Mouse (Mus musculus) frontal cortex, postnatal 25 days (tissue): ENCODE measurements around the gene Sema5b.
A peak's percentile ranks its signal among the peaks of the same experiment; 100 is the strongest.

Experiments used
- DNase-seq, 2 experiments: peaks; one replicate each; pipeline ENCODE4 v3.0.0; 2022; ENCODE audit warnings: low spot score in 2 of 2

The Sema5b gene

DNA sequence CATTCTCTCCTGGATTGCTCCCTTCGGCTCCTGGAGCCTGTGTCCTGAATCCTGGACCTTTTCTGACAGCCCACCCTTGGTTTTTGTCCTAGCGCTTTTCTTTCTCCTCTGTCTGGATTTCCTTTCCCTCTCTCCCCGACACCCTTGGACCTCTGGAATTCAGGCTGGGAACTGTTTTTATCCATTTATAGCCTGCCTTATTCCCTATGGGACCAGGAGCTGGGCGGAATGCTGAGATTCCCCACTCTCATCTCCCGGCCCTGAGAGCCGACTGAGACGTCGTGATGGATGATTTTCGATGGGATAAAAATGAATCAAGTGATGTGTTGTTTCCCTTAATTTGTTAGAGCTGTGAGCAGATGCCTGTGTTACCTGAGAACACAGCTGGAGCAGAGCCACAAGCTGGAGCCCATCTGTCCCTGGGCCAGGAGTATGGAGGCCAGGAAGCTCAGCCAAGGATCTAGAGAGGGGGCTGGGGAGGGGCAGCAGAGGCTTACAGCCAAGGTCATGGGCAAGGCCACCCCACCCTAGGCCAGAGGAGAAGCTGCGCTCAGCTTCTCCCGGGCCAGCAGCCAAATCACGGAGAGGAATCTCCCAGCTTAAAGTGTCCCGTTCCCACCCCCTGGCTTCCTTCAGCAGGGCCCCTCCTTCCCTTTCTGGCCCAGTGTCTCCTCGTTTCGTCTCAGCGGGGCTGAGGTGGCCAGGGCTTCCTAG lies 89.7 kb downstream of the Sema5b start:
- no peak for DNase-seq

GRCm38 (mm10) chr16:35633058-35633457 lies 92.1 kb downstream of the Sema5b start:
- DNase-seq = no peak

GRCm38 (mm10) chr16:35634971-35635370 lies 94.0 kb downstream of the Sema5b start:
- DNase-seq = no peak

GRCm38 (mm10) chr16:35639505-35639904 lies 98.6 kb downstream of the Sema5b start:
- DNase-seq = no peak

GRCm38 (mm10) chr16:35648862-35649261 lies 107.9 kb downstream of the Sema5b start:
- no peak for DNase-seq

- DNase-seq = no peak
Measured at GRCm38 (mm10) chr16:35652206-35652605, 111.3 kb downstream of the Sema5b start.

GRCm38 (mm10) chr16:35652706-35653105 lies 111.8 kb downstream of the Sema5b start:
- no peak for DNase-seq

DNA sequence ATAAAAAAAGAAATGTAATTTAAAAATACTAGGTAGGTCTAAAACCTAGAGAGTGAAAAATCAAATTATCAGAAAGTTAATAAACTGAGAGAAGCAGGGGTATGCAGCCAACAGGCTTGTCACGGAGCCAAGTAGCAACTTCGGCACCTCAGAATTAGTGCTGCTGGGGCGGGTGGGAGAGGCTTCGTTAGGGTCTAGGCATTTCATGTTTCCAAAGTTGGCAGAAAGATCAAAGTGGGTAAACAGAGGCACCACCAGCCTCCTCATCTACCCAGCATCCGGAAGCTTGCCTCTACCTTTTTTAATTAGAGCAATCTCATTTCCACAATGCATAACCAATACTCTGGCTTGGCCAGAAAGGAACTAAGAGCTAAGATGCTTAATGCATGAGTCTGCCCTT lies 113.0 kb downstream of the Sema5b start:
- no peak for DNase-seq

- no peak for DNase-seq
Measured at GRCm38 (mm10) chr16:35660222-35660621, 119.3 kb downstream of the Sema5b start.

DNA sequence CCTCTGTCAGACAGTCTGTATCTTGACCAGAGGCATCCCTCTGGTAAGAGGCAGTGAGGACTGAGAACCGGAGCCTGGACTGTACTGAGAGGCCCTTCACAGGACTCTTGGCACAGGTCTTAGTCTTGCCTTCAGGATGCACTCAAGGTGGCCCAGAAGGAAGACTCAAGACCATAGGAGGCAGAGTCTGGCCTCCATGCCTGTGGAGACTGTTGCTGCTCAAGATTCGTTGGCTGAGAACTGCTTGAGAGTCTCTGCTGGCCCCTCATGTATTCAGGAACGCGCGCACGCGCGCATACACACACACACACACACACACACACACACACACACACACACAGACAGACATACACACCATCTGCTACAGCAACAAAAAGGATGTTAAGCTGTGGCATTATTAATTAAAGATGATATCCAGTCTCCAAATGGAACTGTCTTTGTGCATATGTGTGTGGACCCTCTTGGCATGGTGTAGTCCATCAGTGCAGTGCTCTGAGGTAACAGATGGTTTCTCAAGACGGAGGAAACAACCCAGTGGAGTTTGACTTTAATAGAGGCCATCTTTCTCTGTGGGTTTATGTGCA lies 123.0 kb downstream of the Sema5b start:
- DNase-seq = no peak

GRCm38 (mm10) chr16:35664847-35665246 lies 123.9 kb downstream of the Sema5b start:
- no peak for DNase-seq

DNA sequence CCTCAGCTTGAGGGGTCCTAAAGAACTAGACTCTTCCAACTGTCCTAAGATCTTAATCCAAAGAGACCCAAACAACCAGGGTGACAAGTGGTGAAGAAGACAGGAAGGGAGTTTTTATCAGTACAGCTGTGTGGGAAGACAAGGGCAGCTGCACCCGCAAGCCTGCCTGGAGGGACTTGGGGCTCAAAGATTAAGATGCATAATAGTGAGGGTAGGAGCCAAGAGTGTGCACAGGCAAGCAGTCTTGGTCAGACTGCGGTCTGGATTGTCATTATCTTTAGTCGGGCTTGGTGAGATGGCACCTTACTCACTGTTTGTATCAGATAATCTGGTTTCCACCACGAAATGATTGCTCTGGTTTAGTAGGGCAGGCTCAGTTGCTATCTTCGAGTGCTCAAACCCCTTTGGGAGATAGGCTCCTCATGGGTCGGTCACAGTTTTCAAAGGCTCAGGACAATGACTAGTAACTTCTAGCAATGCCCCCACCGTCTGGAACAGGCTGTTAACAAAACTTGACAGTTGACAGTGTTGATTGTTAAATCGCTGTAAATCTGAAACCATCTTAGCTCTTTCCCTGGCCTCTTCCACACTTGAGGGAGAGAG lies 136.7 kb downstream of the Sema5b start:
- DNase-seq = no peak

DNA sequence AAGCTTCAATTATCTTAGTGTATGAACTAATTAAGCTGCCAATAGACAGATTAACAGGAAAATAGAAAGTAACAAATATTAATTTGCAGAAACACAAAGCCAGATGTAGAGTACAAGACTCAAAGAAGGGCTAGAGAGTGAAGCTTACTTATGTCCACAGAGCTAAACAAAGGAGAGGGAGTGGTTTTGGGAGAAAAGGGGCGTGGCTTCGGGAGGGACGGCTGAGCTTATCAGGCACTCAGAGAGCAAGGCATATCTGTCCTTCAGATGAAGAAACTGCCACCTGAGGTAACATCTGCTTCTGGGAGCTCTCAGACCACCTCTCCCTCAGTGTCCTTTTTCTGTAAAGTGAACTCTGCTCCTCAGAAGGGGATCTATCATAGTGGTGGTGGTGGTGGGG lies 137.5 kb downstream of the Sema5b start:
- no peak for DNase-seq

DNA sequence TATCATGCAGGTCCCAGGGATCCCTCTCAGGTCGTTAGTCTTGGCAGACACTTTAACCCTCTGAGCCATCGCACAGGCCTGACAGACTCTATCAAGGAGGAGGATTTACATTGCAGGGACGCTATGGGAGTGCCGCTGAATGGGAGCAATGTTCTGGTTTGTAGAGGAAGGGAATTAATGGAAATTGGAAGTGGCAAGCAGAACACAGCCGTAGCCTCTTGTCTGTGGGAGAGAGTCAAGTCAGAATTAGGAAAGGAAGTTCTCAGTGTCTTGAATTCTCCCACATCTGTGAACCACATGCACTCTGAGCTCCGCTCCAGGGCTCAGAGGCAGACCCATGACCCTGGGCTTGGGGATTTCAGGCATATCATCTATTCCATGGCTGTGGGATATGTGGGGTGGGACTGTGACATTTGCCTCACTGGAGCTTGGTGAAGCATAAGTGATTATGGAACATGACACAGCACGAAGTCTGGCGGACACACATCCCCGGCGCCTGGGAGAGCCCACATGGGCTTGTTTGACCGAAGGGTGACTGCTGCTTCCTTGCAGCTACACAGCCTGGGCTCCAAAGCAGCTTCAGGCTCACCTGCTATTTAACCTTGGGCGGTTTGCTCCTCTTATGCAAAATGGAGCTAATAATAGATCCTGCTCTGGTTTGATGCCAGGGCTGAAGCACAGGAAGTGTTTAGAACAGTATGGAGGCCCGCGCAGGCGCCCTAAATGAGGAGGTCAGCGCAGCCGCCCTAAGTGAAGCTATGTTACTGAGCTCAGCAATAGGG lies 140.6 kb downstream of the Sema5b start:
- DNase-seq = no peak

- DNase-seq = no peak
Measured at GRCm38 (mm10) chr16:35685027-35685426, 144.1 kb downstream of the Sema5b start.

GRCm38 (mm10) chr16:35686491-35686890 lies 145.5 kb downstream of the Sema5b start:
- DNase-seq = no peak

DNA sequence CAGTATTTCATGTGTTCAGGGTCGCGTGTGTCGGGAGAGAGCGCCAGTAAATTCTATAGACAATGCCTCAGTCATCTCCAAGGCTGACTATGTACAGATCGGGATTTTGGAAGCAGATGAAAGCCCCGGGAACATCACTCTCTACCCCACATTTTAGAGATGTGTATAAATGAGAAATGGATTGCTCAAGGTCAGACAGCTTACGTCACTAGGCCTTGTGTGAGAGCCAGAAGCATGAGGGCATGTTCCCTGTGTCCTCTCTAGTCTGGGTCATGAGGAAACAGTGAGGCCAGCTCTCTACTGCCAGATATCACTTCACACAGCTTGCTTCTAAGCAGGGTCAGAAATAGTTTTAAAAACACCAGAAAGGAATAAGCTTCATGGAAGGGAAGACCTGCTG lies 150.7 kb downstream of the Sema5b start:
- no peak for DNase-seq

- no peak for DNase-seq
Measured at GRCm38 (mm10) chr16:35694250-35694846, 153.4 kb downstream of the Sema5b start.

- DNase-seq = no peak
Measured at GRCm38 (mm10) chr16:35696103-35696502, 155.2 kb downstream of the Sema5b start.

GRCm38 (mm10) chr16:35701823-35702222 lies 160.9 kb downstream of the Sema5b start:
- DNase-seq = peak; percentile 10 to 35

- no peak for DNase-seq
Measured at GRCm38 (mm10) chr16:35703763-35704679, 163.1 kb downstream of the Sema5b start.
